Mouse (Mus musculus) CH12.LX (cell line): Measurements from ENCODE around the gene Dhrs1. TPM values are rescaled to one million over a fixed set of nuclear protein-coding genes. Genes with fewer than 3 reads are reported as not detected.

ENCODE experiments used
- DNase-seq: peaks from one replicate; pipeline ENCODE4 v3.0.0-alpha.2; 2013; ENCODE audit errors: extremely low read depth
- H3K27ac ChIP-seq: 2 replicates; pipeline ENCODE4 v1.5.1; 2012; ENCODE audit warnings: low read depth, mild to moderate bottlenecking, control low read depth, moderate library complexity; ENCODE audit not compliant: insufficient read depth
- H3K27me3 ChIP-seq: replicated peaks from 2 replicates; pipeline ENCODE3; 2012; ENCODE audit warnings: inconsistent platforms
- H3K36me3 ChIP-seq, 2 experiments: replicated peaks in 1 of 2; 2 replicates each; pipeline versions ENCODE3 to v1.6.1; 2012; ENCODE audit warnings: inconsistent platforms in 1 of 2, low read length in 1 of 2, mild to moderate bottlenecking in 1 of 2, mixed read lengths in 1 of 2, moderate library complexity in 1 of 2; ENCODE audit not compliant: control insufficient read depth in 1 of 2, insufficient read depth in 1 of 2
- H3K4me1 ChIP-seq, 2 experiments: 2 replicates each; pipeline ENCODE4 v1.6.1; 2012; ENCODE audit warnings: inconsistent platforms in 1 of 2, moderate library complexity in 1 of 2; ENCODE audit not compliant: insufficient read depth in 2 of 2, control insufficient read depth in 1 of 2
- H3K4me2 ChIP-seq: 2 replicates; pipeline ENCODE4 v1.6.1; 2012; ENCODE audit warnings: low read depth, mild to moderate bottlenecking, control low read depth; ENCODE audit not compliant: poor library complexity, insufficient read depth, severe bottlenecking
- H3K4me3 ChIP-seq, 3 experiments: fragments of 150-350 bp in 1 of 3; sonication (generic) in 1 of 3; replicated peaks in 1 of 3; 2 replicates each; pipeline versions ENCODE3 to v1.5.1; 2011 to 2012; ENCODE audit warnings: low read depth in 2 of 3, low read length in 2 of 3, mild to moderate bottlenecking in 2 of 3, moderate library complexity in 2 of 3, control low read depth in 1 of 3, improper control_type of control experiment in 1 of 3, inconsistent platforms in 1 of 3, mixed read lengths in 1 of 3; ENCODE audit not compliant: poor library complexity in 1 of 3
- H3K79me2 ChIP-seq: replicated peaks from 2 replicates; pipeline ENCODE4 v1.6.1; 2012; ENCODE audit warnings: mild to moderate bottlenecking, moderate library complexity; ENCODE audit not compliant: control insufficient read depth, poor library complexity, insufficient read depth, severe bottlenecking; ENCODE audit errors: extremely low read depth
- H3K9ac ChIP-seq: 2 replicates; pipeline ENCODE4 v1.6.1; 2012; ENCODE audit warnings: low read depth, mild to moderate bottlenecking, control low read depth, moderate library complexity; ENCODE audit not compliant: insufficient read depth
- H3K9me3 ChIP-seq: replicated peaks from 2 replicates; pipeline ENCODE3; 2012; ENCODE audit warnings: low read length, inconsistent platforms, mixed read lengths
- BHLHE40 ChIP-seq: IDR thresholded peaks from 2 replicates; pipeline ENCODE4 v1.6.1; 2011; ENCODE audit warnings: mild to moderate bottlenecking, low read depth, low read length, improper control_type of control experiment
- CHD1 ChIP-seq: IDR thresholded peaks from 2 replicates; pipeline ENCODE4 v1.6.1; 2012; ENCODE audit warnings: low read depth, low read length, improper control_type of control experiment, inconsistent platforms
- CTCF ChIP-seq, 2 experiments: IDR thresholded peaks in 1 of 2; conservative IDR thresholded peaks in 1 of 2; 2 replicates each; pipeline ENCODE4 v1.5.1; 2011 to 2012; ENCODE audit warnings: low read depth in 2 of 2, low read length in 2 of 2, improper control_type of control experiment in 1 of 2, inconsistent platforms in 1 of 2, mild to moderate bottlenecking in 1 of 2, moderate library complexity in 1 of 2
- ELF1 ChIP-seq: IDR thresholded peaks from 2 replicates; pipeline ENCODE4 v1.6.1; 2014; ENCODE audit warnings: low read depth, mild to moderate bottlenecking, inconsistent platforms, low read length, improper control_type of control experiment
- EP300 ChIP-seq: IDR thresholded peaks from 2 replicates; pipeline ENCODE4 v1.6.1; 2011; ENCODE audit warnings: low read length, improper control_type of control experiment
- HCFC1 ChIP-seq: IDR thresholded peaks from 2 replicates; pipeline ENCODE4 v1.6.1; 2012; ENCODE audit warnings: low read depth, mild to moderate bottlenecking, inconsistent platforms, low read length, improper control_type of control experiment
- JUN ChIP-seq: IDR thresholded peaks from 2 replicates; pipeline ENCODE4 v1.6.1; 2011; ENCODE audit warnings: low read depth, mild to moderate bottlenecking, low read length, improper control_type of control experiment, moderate library complexity; ENCODE audit not compliant: insufficient read depth
- JUND ChIP-seq: conservative IDR thresholded peaks from 2 replicates; pipeline ENCODE4 v1.6.1; 2011; ENCODE audit warnings: low read depth, low read length, improper control_type of control experiment
- KAT2A ChIP-seq: IDR thresholded peaks from 2 replicates; pipeline ENCODE4 v1.6.1; 2012; ENCODE audit warnings: low read length, improper control_type of control experiment, inconsistent platforms; ENCODE audit not compliant: insufficient replicate concordance
- MAFK ChIP-seq: IDR thresholded peaks from 2 replicates; pipeline ENCODE4 v1.6.1; 2011; ENCODE audit warnings: low read length, improper control_type of control experiment; ENCODE audit not compliant: insufficient replicate concordance
- MAX ChIP-seq: IDR thresholded peaks from 2 replicates; pipeline ENCODE4 v1.6.1; 2011; ENCODE audit warnings: low read length, improper control_type of control experiment
- MAZ ChIP-seq: IDR thresholded peaks from 2 replicates; pipeline ENCODE4 v1.6.1; 2012; ENCODE audit warnings: low read depth, mild to moderate bottlenecking, inconsistent platforms, low read length, improper control_type of control experiment, moderate library complexity
- MXI1 ChIP-seq: IDR thresholded peaks from 2 replicates; pipeline ENCODE4 v1.6.1; 2011; ENCODE audit warnings: mild to moderate bottlenecking, low read depth, low read length, improper control_type of control experiment
- MYC ChIP-seq: IDR thresholded peaks from 2 replicates; pipeline ENCODE4 v1.6.1; 2011; ENCODE audit warnings: low read depth, mild to moderate bottlenecking, improper control_type of control experiment, low read length
- NRF1 ChIP-seq: IDR thresholded peaks from 2 replicates; pipeline ENCODE4 v1.6.1; 2014; ENCODE audit warnings: low read depth, mild to moderate bottlenecking, inconsistent platforms, low read length, improper control_type of control experiment, moderate library complexity
- PAX5 ChIP-seq: IDR thresholded peaks from 2 replicates; pipeline ENCODE4 v1.6.1; 2012; ENCODE audit warnings: low read length, inconsistent platforms, mixed read lengths
- RCOR1 ChIP-seq: conservative IDR thresholded peaks from 2 replicates; pipeline ENCODE4 v1.6.1; 2012; ENCODE audit warnings: low read depth, mild to moderate bottlenecking, inconsistent platforms, low read length, improper control_type of control experiment
- SMC3 ChIP-seq: IDR thresholded peaks from 2 replicates; pipeline ENCODE4 v1.6.1; 2011; ENCODE audit warnings: low read depth, low read length, improper control_type of control experiment
- ZC3H11A ChIP-seq: IDR thresholded peaks from 2 replicates; pipeline ENCODE4 v1.6.1; 2012; ENCODE audit warnings: low read depth, mild to moderate bottlenecking, inconsistent platforms, low read length, improper control_type of control experiment
- ZMIZ1 ChIP-seq: IDR thresholded peaks from 2 replicates; pipeline ENCODE4 v1.6.1; 2012; ENCODE audit warnings: low read depth, mild to moderate bottlenecking, inconsistent platforms, low read length, improper control_type of control experiment
- ZNF384 ChIP-seq: IDR thresholded peaks from 2 replicates; pipeline ENCODE4 v1.6.1; 2012; ENCODE audit warnings: low read depth, low read length, improper control_type of control experiment, inconsistent platforms
- dilution Hi-C: fragments of 300-500 bp; cut with MboI; formaldehyde crosslinking; loops from 2 replicates; pipeline ENCODE4 v1.14.3; 2020; ENCODE audit warnings: low sequenced_read_pairs; ENCODE audit not compliant: extremely low pct_unique_long_range_greater_than_20kb, extremely low pct_ligation_motif_present
- in situ Hi-C: fragments of 300-500 bp; cut with MboI; formaldehyde crosslinking; loops from 3 replicates; pipeline ENCODE4 v1.14.3; 2019; ENCODE audit warnings: low sequenced_read_pairs, low pct_ligation_motif_present, low pct_unique_long_range_greater_than_20kb, mixed read lengths
- polyA plus RNA-seq: library from polyadenylated mRNA; unstranded; fragments of >175 nt; gene quantifications from 2 replicates; pipeline ENCODE4 v1.2.1, GENCODE M21; 2012; ENCODE audit warnings: low read depth; ENCODE audit not compliant: insufficient read length
- total RNA-seq, 2 experiments: library from RNA; depleted of rRNA; stranded (reverse); fragments of 300-350 nt in 1 of 2; fragments of >200 nt in 1 of 2; gene quantifications; 2 replicates each; pipeline ENCODE4 v1.2.3; 2012 to 2014

Gene Dhrs1
- total and polyA plus RNA-seq, 3 experiments: 26.1 to 34.1 (median 33.2) TPM

GRCm38 (mm10) chr14:55768555-55768954, 23.1 kb upstream of the Dhrs1 start:
- DNase-seq: no peak
- Histone ChIP-seq H3K4me2 (no peak overlapping the region), H3K27ac (no peak overlapping the region), H3K36me3 (no peaks in the 10 kb centered on the region), H3K27me3 (peaks cover 17% of the 10 kb centered on the region), H3K79me2 (no peaks in the 10 kb centered on the region), H3K9me3 (no peaks in the 10 kb centered on the region), H3K4me1 (peaks cover 8 to 20% of the 10 kb centered on the region in 2 experiments; a peak in 3 of 4 replicates), H3K4me3 (no peak overlapping the region), H3K9ac (no peak overlapping the region)
- TF ChIP-seq JUN: no peak
- TF ChIP-seq MAZ: no peak
- no peak for TF ChIP-seq NRF1
- TF ChIP-seq CTCF (conservative IDR thresholded peaks at IDR 0.05 in 1 of 2, IDR thresholded peaks at IDR 0.05 in 1 of 2; ENCODE audit: low read depth in 2 of 2, low read length in 2 of 2): no peak
- no peak for TF ChIP-seq ZMIZ1
- TF ChIP-seq MXI1: no peak
- TF ChIP-seq ZC3H11A: no peak
- TF ChIP-seq EP300: no peak
- TF ChIP-seq MAFK: no peak
- no peak for TF ChIP-seq SMC3
- no peak for TF ChIP-seq KAT2A
- no peak for TF ChIP-seq HCFC1
- TF ChIP-seq PAX5: no peak
- no peak for TF ChIP-seq CHD1
- in situ Hi-C loops (no loop called here), dilution Hi-C loops (no loop called here)

DNA sequence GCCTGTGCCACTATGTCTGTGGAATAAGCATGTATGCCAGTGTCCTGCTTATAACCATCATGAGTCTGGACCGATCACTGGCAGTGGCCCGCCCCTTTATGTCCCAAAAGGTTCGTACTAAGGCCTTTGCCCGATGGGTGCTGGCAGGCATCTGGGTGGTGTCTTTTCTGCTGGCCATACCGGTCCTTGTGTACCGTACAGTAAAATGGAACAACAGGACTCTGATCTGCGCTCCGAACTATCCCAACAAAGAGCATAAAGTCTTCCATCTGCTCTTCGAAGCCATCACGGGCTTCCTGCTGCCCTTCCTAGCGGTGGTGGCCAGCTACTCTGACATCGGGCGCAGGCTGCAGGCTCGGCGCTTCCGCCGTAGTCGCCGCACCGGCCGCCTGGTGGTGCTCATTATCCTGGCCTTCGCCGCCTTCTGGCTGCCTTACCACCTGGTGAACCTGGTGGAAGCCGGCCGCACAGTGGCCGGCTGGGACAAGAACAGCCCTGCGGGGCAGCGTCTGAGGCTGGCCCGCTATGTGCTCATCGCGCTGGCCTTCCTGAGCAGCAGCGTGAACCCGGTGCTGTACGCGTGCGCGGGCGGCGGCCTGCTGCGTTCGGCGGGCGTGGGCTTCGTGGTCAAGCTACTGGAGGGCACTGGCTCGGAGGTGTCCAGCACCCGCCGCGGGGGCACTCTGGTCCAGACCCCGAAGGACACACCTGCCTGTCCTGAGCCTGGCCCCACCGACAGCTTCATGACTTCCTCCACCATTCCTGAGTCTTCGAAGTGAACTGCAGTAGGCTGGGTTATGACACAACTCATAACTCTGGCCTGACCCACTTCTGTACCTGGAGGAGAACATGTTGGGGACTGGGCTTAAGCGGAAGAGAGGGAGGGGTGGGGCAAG, 22.3 kb upstream of the Dhrs1 start:
- H3K79me2 ChIP-seq: no peaks in the 10 kb centered on the region
- H3K9me3 ChIP-seq: no peaks in the 10 kb centered on the region
- no peak overlapping the region for H3K9ac ChIP-seq
- DNase-seq: no peak
- in situ Hi-C loops: no loop called here
- dilution Hi-C loops: no loop called here
- no peak overlapping the region for H3K4me3 ChIP-seq
- no peaks in the 10 kb centered on the region for H3K36me3 ChIP-seq
- H3K27ac ChIP-seq: no peak overlapping the region
- H3K27me3 ChIP-seq: peaks cover 11% of the 10 kb centered on the region
- H3K4me1 ChIP-seq: peaks cover 8 to 24% of the 10 kb centered on the region in 2 experiments; a peak in 3 of 4 replicates
- TF ChIP-seq HCFC1 (no peak), MYC (no peak), MAFK (no peak), EP300 (no peak), JUND (no peak), ZMIZ1 (no peak), ELF1 (no peak), BHLHE40 (no peak), MAX (no peak), RCOR1 (no peak), ZNF384 (no peak)
- no peak overlapping the region for H3K4me2 ChIP-seq
